Mouse (Mus musculus) heart, embryonic 10.5 days (tissue): Measurements from ENCODE around the gene Wwp2. TPM values are rescaled to one million over a fixed set of nuclear protein-coding genes. Genes with fewer than 3 reads are reported as not detected.

ENCODE experiments used
- DNase-seq: peaks from one replicate; pipeline ENCODE4 v3.0.0-alpha.2; 2017; ENCODE audit warnings: low spot score
- H3K27ac ChIP-seq: fragments of 300-500 bp; sonication (generic); 2 replicates; pipeline ENCODE4 v1.5.1; 2016; ENCODE audit warnings: mild to moderate bottlenecking
- H3K27me3 ChIP-seq: fragments of 300-500 bp; sonication (generic); 2 replicates; pipeline ENCODE4 v1.6.1; 2016; ENCODE audit warnings: mild to moderate bottlenecking; ENCODE audit not compliant: poor library complexity, insufficient read depth, severe bottlenecking
- H3K36me3 ChIP-seq: fragments of 300-500 bp; sonication (generic); 2 replicates; pipeline ENCODE4 v1.6.1; 2016; ENCODE audit warnings: mild to moderate bottlenecking, moderate library complexity
- H3K4me1 ChIP-seq: fragments of 300-500 bp; sonication (generic); 2 replicates; pipeline ENCODE4 v1.6.1; 2016; ENCODE audit warnings: mild to moderate bottlenecking
- H3K4me3 ChIP-seq: fragments of 300-500 bp; sonication (generic); 2 replicates; pipeline ENCODE4 v1.5.1; 2016; ENCODE audit warnings: mild to moderate bottlenecking, moderate library complexity
- H3K9me3 ChIP-seq: fragments of 300-500 bp; sonication (generic); 2 replicates; pipeline ENCODE4 v1.6.1; 2016; ENCODE audit warnings: mild to moderate bottlenecking, moderate library complexity
- WGBS: fragments of 180-500 bp; shearing (Covaris S2); methylation state at CpG from one replicate; pipeline ENCODE4 v1.1.7; 2016; 5-methylcytosine and 5-hydroxymethylcytosine counted together
- polyA plus RNA-seq: library from polyadenylated mRNA; unstranded; fragments of >200 nt; fragmentation: Nextera tagmentation; extraction: Ambion mirVana; gene quantifications from 2 replicates; pipeline ENCODE4 v1.2.1, GENCODE M21; 2016

Gene Wwp2
- polyA plus RNA-seq, 1 experiment from 2014 or later = 46.4 TPM

DNA sequence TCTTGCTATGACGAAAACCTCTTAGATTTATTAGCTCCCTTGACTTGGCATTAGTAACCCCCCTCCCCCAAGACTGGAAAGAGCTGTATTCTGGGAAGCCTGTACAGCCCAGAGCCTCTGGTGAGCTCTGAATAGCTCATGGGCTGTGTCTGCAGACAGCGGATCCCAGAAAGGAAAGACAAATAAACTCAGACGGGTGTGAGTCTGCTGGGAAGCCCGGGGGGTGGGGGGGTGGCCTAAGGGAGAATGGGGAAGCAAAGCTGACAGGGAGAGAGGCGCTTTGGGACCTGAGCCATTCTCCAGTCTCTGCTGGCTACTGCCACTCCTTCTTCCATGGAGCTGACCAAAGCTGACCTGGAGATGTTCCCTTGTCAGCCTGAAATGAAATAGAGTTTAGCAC lies 53.8 kb downstream of the Wwp2 start:
- WGBS = 19% methylated on average over 5 of the region's 5 CpGs
- Histone ChIP-seq H3K4me1 (peaks cover 33% of the 10 kb centered on the region), H3K27ac (peak overlapping the region; percentile 79), H3K4me3 (no peak overlapping the region), H3K27me3 (no peaks in the 10 kb centered on the region), H3K9me3 (no peaks in the 10 kb centered on the region), H3K36me3 (peaks cover 11% of the 10 kb centered on the region)
- DNase-seq = no peak

DNA sequence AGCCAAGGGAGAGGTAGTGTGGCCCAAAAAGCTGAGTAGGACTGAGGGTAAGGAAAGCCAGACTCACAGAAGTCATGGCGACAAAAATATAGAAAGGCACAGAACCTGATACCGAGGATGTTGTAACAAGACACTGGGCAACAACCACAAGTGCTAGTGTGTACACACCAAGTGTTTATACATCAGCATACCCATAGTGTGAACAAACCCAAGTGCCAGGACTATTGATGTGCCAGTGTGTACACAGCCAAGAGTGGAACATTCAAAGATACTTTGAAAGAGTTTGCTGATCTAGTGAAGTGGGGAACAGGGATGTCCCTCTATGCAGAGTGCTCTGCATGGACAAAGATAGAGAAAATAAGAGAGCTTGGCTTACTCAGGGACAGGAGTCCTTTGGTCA lies 54.5 kb downstream of the Wwp2 start:
- 79% methylated on average over 2 of the region's 2 CpGs for WGBS
- 0 out of 2 replicates have a peak overlapping the region, but pooled peaks have one; percentile 79 for H3K27ac ChIP-seq
- no peaks in the 10 kb centered on the region for H3K27me3 ChIP-seq
- H3K36me3 ChIP-seq = peaks cover 9% of the 10 kb centered on the region; the same call in 1 of the 2 replicates
- peaks cover 37% of the 10 kb centered on the region for H3K4me1 ChIP-seq
- no peak for DNase-seq
- H3K9me3 ChIP-seq = no peaks in the 10 kb centered on the region
- H3K4me3 ChIP-seq = no peak overlapping the region

DNA sequence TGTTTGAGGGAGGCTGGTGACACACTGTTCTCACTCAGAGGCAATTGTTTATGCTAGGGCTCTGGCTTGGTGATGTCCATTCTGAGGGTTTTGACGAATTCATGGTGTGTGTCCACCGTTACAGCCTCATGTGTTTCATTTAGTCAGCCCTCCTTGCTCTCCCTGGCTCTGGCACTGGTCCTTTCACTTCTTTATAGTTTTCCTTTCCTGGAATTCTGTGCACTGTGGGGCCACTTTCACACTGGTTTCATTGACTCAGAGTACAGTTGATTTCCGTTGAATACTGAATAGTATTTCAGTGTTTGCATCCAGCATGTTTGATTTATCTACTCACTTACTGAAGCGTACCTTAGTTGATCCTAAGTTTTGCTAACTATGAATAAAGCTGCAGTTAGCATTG lies 55.0 kb downstream of the Wwp2 start:
- H3K4me1 ChIP-seq = peaks cover 37% of the 10 kb centered on the region
- no peak for DNase-seq
- no peak overlapping the region for H3K4me3 ChIP-seq
- 72% methylated on average over 4 of the region's 4 CpGs for WGBS
- H3K27me3 ChIP-seq = no peaks in the 10 kb centered on the region
- no peak overlapping the region for H3K27ac ChIP-seq
- 0 out of 2 replicates have a peak, but pooled peaks cover 5% of the 10 kb centered on the region for H3K36me3 ChIP-seq
- no peaks in the 10 kb centered on the region for H3K9me3 ChIP-seq

DNA sequence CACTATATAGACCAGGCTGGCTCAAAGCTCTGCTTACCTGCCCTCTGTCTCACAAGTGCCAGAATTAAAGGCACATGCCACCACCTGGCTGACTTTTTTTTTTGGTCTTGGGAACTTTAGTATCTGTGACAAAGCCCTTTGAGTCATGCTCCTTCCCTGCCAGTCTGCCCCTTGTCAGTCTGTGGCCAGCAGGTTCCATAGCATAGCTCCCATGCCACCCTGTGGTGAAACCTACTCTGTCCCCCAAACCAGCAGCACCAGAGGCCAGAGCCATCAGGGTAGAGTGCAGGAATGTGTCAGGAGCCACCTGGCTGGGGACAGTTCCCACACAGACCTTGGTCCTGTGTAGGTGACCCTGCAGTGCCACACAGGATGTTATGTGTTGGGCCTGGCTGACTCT lies 55.7 kb downstream of the Wwp2 start:
- Histone ChIP-seq H3K27me3 (no peaks in the 10 kb centered on the region), H3K36me3 (0 out of 2 replicates have a peak, but pooled peaks cover 5% of the 10 kb centered on the region), H3K4me1 (peaks cover 37% of the 10 kb centered on the region), H3K9me3 (no peaks in the 10 kb centered on the region), H3K4me3 (no peak overlapping the region), H3K27ac (peak overlapping the region; percentile 31; the same call in 1 of the 2 replicates)
- no peak for DNase-seq

DNA sequence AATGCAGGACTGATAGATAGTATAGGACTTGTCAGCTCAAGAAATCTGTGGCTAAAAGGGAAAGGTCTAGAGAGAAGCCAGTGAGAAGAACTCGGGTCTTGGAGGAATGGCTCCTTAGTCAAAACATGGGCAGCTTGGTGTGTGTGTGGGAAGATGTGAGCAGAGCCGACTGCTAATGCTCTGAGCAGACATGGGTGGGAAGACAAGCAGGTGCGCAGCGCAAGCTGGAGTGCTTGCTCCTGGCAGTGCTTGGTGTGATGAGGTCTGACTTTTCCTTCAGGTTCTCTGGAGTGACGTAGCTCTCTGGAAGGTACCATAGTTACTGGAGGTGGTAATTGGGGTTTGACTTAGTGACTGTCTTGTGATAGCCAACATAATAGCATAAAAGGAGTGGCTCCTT lies 56.6 kb downstream of the Wwp2 start:
- Histone ChIP-seq H3K4me1 (peaks cover 40% of the 10 kb centered on the region), H3K27me3 (no peaks in the 10 kb centered on the region), H3K36me3 (no peaks in the 10 kb centered on the region), H3K9me3 (no peaks in the 10 kb centered on the region), H3K27ac (no peak overlapping the region), H3K4me3 (no peak overlapping the region)
- no peak for DNase-seq
- WGBS = 86% methylated on average over 5 of the region's 5 CpGs

DNA sequence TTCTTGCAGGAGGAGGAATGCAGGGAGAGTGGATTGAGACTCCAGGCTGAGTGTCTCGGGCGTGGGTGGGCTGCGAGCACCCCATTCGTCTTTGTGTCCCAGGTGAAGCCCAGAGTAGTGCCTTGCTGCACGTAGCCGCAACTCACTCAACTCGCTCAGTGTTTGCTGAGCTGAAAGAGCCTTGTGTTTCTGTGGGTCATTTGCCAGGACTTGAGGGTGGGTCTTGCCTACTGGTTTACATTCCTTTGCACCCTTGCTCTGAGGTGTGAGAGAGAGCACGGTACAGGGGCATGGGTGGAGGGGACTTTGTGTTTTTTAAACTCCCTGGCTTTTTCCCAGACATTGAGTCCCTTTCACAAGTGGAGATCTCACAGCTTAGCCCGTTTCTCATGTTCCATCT lies 59.3 kb downstream of the Wwp2 start:
- H3K4me3 ChIP-seq = no peak overlapping the region
- no peak for DNase-seq
- H3K27me3 ChIP-seq = no peaks in the 10 kb centered on the region
- H3K9me3 ChIP-seq = no peaks in the 10 kb centered on the region
- H3K4me1 ChIP-seq = peaks cover 41% of the 10 kb centered on the region
- H3K36me3 ChIP-seq = no peaks in the 10 kb centered on the region
- H3K27ac ChIP-seq = no peak overlapping the region
- WGBS = 85% methylated on average over 9 of the region's 9 CpGs

DNA sequence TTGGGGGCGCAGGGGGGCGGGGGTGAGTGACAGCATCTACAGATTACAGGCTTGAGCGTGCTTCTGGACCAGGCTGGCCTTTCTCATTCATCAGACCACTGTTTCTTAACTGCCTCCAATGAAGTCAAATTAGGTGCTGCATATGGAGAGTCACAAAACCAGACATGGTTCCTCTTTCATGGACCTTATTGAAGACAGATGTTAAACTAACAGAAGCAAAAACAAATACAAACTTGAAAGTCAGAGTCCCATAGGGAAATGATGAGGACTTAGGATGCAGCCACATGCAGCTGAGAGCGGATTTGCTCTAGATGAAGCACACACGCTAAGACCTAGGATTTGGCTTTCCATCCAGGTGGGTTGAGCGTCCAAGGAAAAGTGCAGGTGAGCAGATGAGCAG lies 61.5 kb downstream of the Wwp2 start:
- Histone ChIP-seq H3K27me3 (no peaks in the 10 kb centered on the region), H3K9me3 (no peaks in the 10 kb centered on the region), H3K4me1 (peaks cover 27% of the 10 kb centered on the region), H3K4me3 (no peak overlapping the region), H3K27ac (no peak overlapping the region), H3K36me3 (no peaks in the 10 kb centered on the region)
- WGBS = 74% methylated on average over 6 of the region's 6 CpGs
- DNase-seq = no peak

DNA sequence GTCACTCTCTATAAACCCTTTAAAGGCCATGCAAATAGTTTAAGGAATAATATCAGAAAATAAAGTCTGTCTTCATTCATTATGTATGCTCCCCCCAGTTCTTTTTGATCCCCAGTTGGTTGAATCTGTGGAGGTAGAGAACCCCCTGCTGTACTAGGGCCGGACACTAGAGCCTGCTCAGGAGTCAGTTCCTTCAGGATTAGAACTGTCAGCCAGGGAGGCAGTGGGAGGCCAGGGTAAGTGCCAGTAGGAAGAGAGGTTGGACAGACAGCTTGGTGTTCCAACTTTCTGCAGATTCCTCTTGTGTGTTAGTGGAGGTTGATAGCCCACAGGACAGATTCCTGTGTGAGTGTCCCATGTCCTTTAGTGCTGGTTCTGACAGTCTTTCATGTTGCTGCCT lies 62.2 kb downstream of the Wwp2 start:
- no peaks in the 10 kb centered on the region for H3K36me3 ChIP-seq
- H3K4me1 ChIP-seq = peaks cover 34% of the 10 kb centered on the region
- no peaks in the 10 kb centered on the region for H3K9me3 ChIP-seq
- peak overlapping the region; percentile 38; the same call in 1 of the 2 replicates for H3K27ac ChIP-seq
- H3K27me3 ChIP-seq = no peaks in the 10 kb centered on the region
- no peak for DNase-seq
- 63% methylated on average over 1 of the region's 1 CpGs for WGBS
- no peak overlapping the region for H3K4me3 ChIP-seq

DNA sequence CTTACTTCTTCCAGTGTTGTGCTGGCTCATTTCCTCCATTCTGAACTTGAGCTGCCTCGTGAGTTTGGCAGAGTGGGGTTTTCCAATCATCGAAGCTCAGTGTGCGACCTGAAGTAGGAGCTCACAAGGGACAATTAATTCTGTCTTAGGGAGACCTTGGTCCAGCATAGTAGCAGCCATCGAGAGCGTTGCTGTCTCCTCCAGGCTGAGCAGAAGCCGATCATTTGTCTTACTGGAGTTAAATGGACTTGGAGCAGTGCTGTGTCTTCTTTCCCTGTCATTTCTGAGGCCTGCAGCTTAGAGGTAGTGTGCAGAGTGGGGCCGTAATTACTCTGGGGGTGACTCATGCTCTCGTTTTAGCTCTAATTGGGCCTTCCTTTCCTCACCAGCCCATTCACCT lies 62.6 kb downstream of the Wwp2 start:
- H3K9me3 ChIP-seq = no peaks in the 10 kb centered on the region
- no peak for DNase-seq
- peaks cover 38% of the 10 kb centered on the region for H3K4me1 ChIP-seq
- peak overlapping the region; percentile 38; the same call in 1 of the 2 replicates for H3K27ac ChIP-seq
- H3K36me3 ChIP-seq = no peaks in the 10 kb centered on the region
- H3K27me3 ChIP-seq = no peaks in the 10 kb centered on the region
- 61% methylated on average over 8 of the region's 8 CpGs for WGBS
- no peak overlapping the region for H3K4me3 ChIP-seq

DNA sequence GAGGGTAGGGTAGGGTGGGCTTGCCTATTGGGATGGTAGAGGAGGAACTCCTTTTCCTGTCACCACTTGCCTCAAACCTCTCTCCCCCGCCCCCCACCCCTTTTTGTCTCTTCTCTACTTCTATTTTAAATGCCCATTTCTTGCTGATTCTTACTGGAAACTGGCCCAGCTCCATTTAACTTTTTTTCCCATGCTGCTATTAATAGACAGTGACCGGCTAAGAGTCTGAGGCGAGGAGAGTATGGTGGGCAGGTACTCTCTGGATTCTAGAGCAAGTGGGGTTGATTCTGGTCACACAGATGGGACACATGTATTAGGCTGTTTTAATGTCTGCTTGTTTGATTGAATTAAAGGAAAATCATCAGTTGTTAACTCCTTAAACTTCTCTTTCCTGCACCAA lies 63.4 kb downstream of the Wwp2 start:
- no peaks in the 10 kb centered on the region for H3K9me3 ChIP-seq
- DNase-seq = no peak
- H3K27me3 ChIP-seq = no peaks in the 10 kb centered on the region
- H3K4me3 ChIP-seq = no peak overlapping the region
- H3K4me1 ChIP-seq = peaks cover 43% of the 10 kb centered on the region
- H3K27ac ChIP-seq = peak overlapping the region; percentile 29; the same call in 1 of the 2 replicates
- 58% methylated on average over 3 of the region's 3 CpGs for WGBS
- no peaks in the 10 kb centered on the region for H3K36me3 ChIP-seq

DNA sequence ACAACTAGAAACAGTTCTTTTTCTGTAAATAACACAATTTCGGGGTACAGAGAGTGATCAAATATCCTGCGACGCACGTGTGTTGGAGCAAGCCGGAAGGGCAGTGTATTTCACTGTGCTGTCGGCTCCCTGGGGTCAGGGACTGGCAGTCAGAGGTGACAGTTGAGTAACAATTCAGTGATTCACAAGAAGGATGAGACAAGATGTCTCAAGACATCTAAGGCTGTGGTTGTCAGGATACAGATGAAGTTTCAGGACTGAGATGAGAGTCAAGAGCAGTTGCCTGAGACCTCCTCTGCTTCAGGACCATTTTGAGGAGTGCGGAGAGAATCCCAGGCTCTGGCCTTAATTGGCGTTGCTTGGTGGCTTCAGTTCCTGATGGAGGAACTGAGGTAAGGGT lies 66.2 kb downstream of the Wwp2 start:
- Histone ChIP-seq H3K9me3 (no peaks in the 10 kb centered on the region), H3K4me3 (no peak overlapping the region), H3K27ac (no peak overlapping the region), H3K36me3 (peaks cover 9% of the 10 kb centered on the region), H3K27me3 (no peaks in the 10 kb centered on the region), H3K4me1 (peaks cover 49% of the 10 kb centered on the region)
- no peak for DNase-seq
- WGBS = 92% methylated on average over 8 of the region's 8 CpGs

DNA sequence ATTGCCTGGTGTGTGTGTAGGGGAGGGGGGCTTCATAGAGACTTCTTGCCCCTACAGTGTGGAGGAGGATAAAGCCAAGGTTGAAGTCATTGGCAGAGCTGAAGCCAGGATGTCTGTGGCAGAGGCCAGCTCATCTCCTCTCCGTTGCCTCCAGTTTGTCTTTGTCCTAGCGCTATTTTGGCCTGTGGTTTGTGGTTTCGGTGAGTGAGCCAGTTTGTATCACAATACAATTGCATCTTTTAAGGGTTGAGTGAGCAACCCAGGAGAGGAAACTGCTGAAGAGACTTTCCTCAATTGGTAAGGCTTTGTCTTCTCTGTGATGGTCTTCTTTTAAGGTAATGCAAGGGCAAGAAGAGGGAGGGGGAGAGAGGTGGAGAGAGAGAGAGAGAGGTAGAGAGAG lies 66.8 kb downstream of the Wwp2 start:
- no peaks in the 10 kb centered on the region for H3K9me3 ChIP-seq
- no peaks in the 10 kb centered on the region for H3K27me3 ChIP-seq
- H3K4me3 ChIP-seq = no peak overlapping the region
- H3K27ac ChIP-seq = 0 out of 2 replicates have a peak overlapping the region, but pooled peaks have one; percentile 32
- H3K36me3 ChIP-seq = peaks cover 10% of the 10 kb centered on the region
- 75% methylated on average over 3 of the region's 3 CpGs for WGBS
- no peak for DNase-seq
- H3K4me1 ChIP-seq = peaks cover 45% of the 10 kb centered on the region

DNA sequence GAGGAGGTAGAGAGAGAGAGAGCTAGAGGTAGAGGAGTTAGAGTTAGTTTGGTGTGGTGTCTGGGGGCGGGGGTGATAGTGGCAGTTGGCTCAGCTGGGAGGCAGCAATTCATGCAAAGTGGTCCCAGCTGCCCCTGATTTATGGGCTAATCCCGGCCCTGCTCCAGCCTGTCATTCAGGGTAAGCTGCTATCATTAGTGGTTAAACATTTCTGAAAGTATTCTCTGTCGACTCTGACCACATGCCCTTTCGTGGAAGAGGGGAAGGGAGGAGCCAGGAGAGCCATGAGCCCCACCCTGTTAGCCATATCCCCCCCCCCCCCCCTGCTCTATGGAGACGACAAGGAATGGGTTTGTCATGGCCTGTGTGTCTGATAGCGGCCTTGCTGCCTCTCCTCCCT lies 67.2 kb downstream of the Wwp2 start:
- H3K27ac ChIP-seq = peak overlapping the region; percentile 32; the same call in 1 of the 2 replicates
- peak; percentile 83 for DNase-seq

More for the DNA sequence above, 67.2 kb downstream of the Wwp2 start:
- Histone ChIP-seq H3K36me3 (peaks cover 12% of the 10 kb centered on the region), H3K27me3 (no peaks in the 10 kb centered on the region), H3K4me1 (peaks cover 42% of the 10 kb centered on the region), H3K9me3 (no peaks in the 10 kb centered on the region), H3K4me3 (no peak overlapping the region)
- 11% methylated on average over 6 of the region's 6 CpGs for WGBS
